Mouse (Mus musculus) adrenal gland, adult (tissue): ENCODE data around the gene Krit1.
"Not testable (repeated sequence)": the region's sequence is repeated elsewhere in the genome, so short reads cannot be mapped to it uniquely, and the experiment has no call there.

Experiments used
- DNase-seq, 2 experiments: peaks; one replicate each; pipeline ENCODE4 v3.0.0; 2022 to 2023; ENCODE audit warnings: low spot score in 1 of 2; ENCODE audit not compliant: inconsistent age in 2 of 2

Gene Krit1

GRCm38 (mm10) chr5:3802433-3803291 is at the start of gene Krit1, which contains the start of gene Ankib1:
Gene Krit1, plus strand, starts transcription at chr5:3803184.
Gene Ankib1, minus strand, starts transcription at chr5:3802925.
- peak; percentile 92 to 98 for DNase-seq

- peak in 1 of 2 experiments; percentile 42 for DNase-seq
Observed at GRCm38 (mm10) chr5:3771512-3771911, 31.5 kb upstream of the Krit1 start.

- peak in 1 of 2 experiments; percentile 69 for DNase-seq
Observed at GRCm38 (mm10) chr5:3772017-3772416, 31.0 kb upstream of the Krit1 start.

GRCm38 (mm10) chr5:3782670-3783069 is 20.3 kb upstream of the Krit1 start:
- no peak for DNase-seq

- no peak for DNase-seq
Observed at GRCm38 (mm10) chr5:3783947-3784681, 18.9 kb upstream of the Krit1 start.

GRCm38 (mm10) chr5:3784751-3785496 is 18.1 kb upstream of the Krit1 start:
- no peak for DNase-seq

- DNase-seq: peak; percentile 53 to 82
Observed at GRCm38 (mm10) chr5:3787548-3787947, 15.4 kb upstream of the Krit1 start.

GRCm38 (mm10) chr5:3791048-3791447 is 11.9 kb upstream of the Krit1 start:
- no peak for DNase-seq

GRCm38 (mm10) chr5:3797101-3797500 is 5.9 kb upstream of the Krit1 start:
- peak in 1 of 2 experiments; percentile 18 for DNase-seq

- not testable (repeated sequence) for DNase-seq
Observed at GRCm38 (mm10) chr5:3798656-3799055, 4.3 kb upstream of the Krit1 start.

GRCm38 (mm10) chr5:3800041-3800440 is 2.9 kb upstream of the Krit1 start:
- DNase-seq: peak in 1 of 2 experiments; percentile 56

GRCm38 (mm10) chr5:3800881-3801280 is 2.1 kb upstream of the Krit1 start:
- DNase-seq: no peak

GRCm38 (mm10) chr5:3801672-3802432 is 1.1 kb upstream of the Krit1 start:
- no peak for DNase-seq

- peak in 1 of 2 experiments; percentile 88 for DNase-seq
Observed at GRCm38 (mm10) chr5:3803292-3804165, 545 bp downstream of the Krit1 start.

- DNase-seq: no peak
Observed at GRCm38 (mm10) chr5:3808472-3808871, 5.5 kb downstream of the Krit1 start.

- DNase-seq: no peak
Observed at GRCm38 (mm10) chr5:3834107-3834506, 31.1 kb downstream of the Krit1 start.

- peak; percentile 8 to 37 for DNase-seq
Observed at GRCm38 (mm10) chr5:3845026-3845425, 42.0 kb downstream of the Krit1 start, which contains the start of gene Lrrd1. Gene Lrrd1, plus strand, starts transcription at chr5:3845173.

- DNase-seq: peak; percentile 20 to 72
Observed at GRCm38 (mm10) chr5:3870161-3870560, 67.2 kb downstream of the Krit1 start.

- DNase-seq: peak in 1 of 2 experiments; percentile 14
Observed at GRCm38 (mm10) chr5:3872348-3872747, 69.4 kb downstream of the Krit1 start.
